Mouse (Mus musculus): ENCODE measurements at regions not wholly inside any gene's neighbourhood (a gene's known extent, or its start where the extent isn't known, plus 50 kb on each side); places are given as distances from the start of the nearest gene placed in this dataset.

- DNase-seq (ENCODE audit: low spot score in 2 of 2), result peak; percentile 10 to 46
These were observed 211.1 kb downstream of the Xxylt1 start for GRCm38 (mm10) chr16:30870110-30870509.

DNA sequence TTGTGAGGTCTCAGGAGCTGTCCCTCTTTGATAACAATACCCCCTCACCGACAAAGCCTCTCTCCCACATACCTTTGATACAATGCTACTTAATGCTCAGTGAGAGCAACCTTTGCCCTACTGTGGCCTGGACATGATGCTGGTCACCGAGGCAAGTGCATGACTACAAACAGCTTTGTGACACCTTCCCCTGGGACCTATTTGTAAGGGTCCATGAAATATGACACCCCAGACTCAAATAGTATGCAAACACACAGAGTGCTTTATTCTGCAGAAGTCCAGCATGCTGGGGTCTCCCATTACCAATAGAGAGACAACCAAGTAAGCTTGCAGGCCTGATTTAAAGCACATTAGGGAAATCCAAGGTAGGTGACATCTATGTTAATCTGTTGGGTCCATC lies 210.6 kb downstream of the Xxylt1 start:
- DNase-seq (ENCODE audit: low spot score in 2 of 2), result no peak

DNA sequence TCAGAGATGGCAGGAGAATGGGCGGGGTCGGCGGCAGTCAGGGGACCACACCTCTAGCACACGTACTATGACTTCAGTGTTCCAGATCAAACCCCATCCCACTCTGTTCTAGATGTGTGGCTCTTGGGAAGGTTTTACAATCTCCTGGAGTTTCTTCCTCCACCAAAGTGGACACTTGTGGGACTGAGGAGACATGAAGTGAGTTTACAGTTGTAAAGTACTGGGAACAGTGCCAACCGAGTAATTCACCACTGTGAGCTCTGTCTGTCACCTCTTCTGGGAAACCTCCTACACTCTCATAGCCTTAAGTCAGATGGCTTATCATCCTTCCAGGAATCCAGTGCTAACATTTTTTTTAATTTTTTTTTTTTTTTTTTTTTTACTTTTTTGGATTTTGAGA lies 209.1 kb downstream of the Xxylt1 start:
- no peak for DNase-seq (ENCODE audit: low spot score in 2 of 2)

GRCm38 (mm10) chr16:30873493-30874211 lies 207.6 kb downstream of the Xxylt1 start:
- no peak for DNase-seq (ENCODE audit: low spot score in 2 of 2)

DNA sequence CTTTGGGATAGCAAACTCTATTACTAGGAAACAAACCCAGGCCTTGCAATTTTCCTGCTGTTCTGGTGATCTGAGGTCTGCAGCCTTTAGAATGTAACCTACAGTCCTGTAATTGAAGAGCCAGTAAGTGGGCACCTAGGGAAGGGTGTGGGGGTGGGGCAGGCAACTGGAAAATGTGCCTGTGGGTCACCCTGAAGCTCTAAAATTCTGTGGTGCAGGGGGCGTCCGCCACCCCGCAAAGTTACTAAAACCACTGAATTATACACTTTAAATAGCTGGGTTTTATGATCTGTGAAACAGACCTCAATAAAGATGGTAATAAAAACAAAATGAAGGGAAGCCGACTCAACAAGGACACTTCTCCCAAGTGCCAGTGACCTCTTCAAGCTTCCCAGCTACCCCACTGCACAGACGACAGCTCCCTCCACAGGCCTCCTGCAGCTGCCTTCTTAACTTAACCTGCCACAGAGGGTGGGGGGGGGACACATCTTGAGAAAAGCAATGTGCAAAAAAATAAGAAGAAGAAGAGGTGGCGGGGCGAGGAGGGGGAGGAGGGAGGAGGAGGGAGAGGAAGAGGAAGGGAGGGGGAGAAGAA lies 205.9 kb downstream of the Xxylt1 start:
- no peak for DNase-seq (ENCODE audit: low spot score in 2 of 2)

DNA sequence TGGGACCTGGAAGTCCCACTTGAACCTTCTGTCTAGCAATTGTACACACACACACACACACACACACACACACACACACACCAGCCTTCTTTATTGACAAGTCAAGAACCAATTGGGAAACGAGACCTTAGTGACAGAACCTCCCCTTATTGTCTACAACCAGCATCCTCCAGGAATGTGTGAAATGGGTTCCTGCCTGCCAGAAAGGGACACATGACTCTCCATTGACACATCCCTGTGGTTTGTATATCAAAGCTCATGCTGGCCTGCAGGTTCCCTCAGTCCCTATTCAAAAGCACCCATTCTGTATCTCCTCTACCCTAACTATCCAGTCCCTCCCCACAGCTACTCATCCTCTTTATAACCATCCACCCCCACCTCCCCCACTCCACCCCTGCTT lies 202.4 kb downstream of the Xxylt1 start:
- no peak for DNase-seq (ENCODE audit: low spot score in 2 of 2)

DNA sequence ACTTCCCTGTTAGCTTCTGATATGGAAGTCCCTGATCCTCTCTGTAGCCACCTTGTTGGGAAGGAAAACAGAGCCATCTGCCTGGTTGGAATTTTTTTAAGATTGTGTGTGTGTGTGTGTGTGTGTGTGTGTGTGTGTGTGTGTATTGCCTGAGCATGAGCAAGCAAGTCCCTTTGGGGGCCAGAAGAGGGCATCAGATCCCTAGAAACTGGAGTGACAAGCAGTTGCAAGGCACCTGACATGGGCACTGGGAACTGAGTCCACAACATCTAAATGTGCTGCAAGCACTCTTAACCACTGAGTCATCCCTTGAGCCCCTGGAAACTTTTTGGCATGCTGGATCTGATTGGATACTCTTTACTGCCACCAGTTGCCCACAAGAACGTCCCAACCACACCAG lies 201.4 kb downstream of the Xxylt1 start:
- no peak for DNase-seq (ENCODE audit: low spot score in 2 of 2)

DNA sequence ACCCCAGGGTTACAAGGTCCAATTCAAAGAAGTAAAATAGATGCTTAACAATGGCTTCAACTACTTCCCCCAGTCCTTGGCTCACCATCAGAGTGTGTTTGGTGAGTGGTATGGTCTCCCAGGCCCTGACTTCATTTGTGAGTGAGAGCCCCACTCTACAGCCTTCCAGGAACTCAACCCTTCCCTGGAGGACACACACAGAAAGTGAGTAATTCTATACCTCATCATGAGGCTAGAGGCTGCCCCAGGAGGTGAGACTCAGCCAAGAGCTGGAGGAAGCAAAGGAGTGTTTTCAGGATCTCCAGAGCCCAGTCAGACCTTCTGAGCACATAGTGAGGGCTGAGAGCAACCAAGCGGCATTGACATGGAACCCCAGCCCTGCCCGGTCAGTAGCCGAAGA lies 200.6 kb downstream of the Xxylt1 start:
- no peak for DNase-seq (ENCODE audit: low spot score in 2 of 2)

DNA sequence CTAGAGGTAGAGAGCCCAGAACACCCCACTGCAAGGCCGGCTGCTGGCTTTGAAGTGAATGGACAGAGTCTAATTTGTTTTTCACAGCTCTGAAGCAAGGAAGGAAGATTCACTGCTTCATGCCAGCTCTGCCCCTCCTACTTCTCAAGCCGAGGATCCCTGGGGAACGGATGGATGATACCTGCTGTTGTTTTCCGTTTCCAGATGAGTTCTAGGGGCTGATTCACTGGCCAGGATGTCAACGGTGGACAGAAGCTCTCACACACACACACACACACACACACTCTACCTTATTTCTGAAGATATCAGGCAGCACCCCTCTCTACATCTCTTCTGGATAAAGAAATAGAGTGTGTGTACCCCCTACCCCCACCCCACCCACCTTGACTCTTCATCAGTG lies 200.0 kb downstream of the Xxylt1 start:
- no peak for DNase-seq (ENCODE audit: low spot score in 2 of 2)

- no peak for DNase-seq (ENCODE audit: low spot score in 2 of 2)
These were observed 197.6 kb downstream of the Xxylt1 start for GRCm38 (mm10) chr16:30883490-30884188.

- DNase-seq (ENCODE audit: low spot score in 2 of 2), result no peak
These were observed 197.1 kb downstream of the Xxylt1 start for GRCm38 (mm10) chr16:30884189-30884551.

DNA sequence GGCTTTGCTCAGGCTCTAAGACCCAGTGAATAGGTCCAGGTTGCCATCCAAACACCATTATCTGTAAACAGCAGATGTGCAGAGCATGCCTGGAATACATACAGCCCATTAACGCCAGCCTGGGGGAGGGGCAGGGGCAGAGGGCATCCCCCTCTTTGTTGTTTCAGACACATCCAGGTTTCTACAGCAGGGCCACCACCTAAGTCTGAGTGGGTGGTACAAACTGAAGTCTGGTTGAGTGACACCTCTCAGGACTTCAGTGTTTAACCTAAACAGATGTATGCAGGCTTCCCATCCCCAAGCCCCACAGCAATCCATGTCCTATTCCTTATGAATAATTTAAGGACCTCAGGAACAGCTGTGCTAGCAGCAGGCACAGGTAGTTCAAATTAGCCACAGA lies 194.2 kb downstream of the Xxylt1 start:
- DNase-seq (ENCODE audit: low spot score in 2 of 2), result no peak

DNA sequence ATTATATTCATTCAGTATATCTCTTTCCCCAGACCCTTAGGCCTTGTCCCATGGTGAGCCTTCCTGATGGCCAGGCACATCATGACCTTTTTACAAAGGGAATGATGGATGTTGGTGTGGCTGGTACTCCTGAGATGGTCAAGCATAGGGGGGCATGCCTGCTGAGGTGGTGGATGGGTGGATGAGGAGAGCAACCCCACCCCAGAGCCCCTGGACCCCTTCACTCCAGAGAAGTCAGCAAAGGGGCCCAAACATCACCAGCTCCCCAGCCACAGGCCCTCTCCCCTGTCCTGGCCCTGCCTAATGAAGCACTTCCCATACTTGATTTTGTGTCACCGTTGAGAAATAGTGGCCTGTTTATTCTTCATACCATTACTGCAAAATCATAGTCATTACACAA lies 193.7 kb downstream of the Xxylt1 start:
- no peak for DNase-seq (ENCODE audit: low spot score in 2 of 2)

DNA sequence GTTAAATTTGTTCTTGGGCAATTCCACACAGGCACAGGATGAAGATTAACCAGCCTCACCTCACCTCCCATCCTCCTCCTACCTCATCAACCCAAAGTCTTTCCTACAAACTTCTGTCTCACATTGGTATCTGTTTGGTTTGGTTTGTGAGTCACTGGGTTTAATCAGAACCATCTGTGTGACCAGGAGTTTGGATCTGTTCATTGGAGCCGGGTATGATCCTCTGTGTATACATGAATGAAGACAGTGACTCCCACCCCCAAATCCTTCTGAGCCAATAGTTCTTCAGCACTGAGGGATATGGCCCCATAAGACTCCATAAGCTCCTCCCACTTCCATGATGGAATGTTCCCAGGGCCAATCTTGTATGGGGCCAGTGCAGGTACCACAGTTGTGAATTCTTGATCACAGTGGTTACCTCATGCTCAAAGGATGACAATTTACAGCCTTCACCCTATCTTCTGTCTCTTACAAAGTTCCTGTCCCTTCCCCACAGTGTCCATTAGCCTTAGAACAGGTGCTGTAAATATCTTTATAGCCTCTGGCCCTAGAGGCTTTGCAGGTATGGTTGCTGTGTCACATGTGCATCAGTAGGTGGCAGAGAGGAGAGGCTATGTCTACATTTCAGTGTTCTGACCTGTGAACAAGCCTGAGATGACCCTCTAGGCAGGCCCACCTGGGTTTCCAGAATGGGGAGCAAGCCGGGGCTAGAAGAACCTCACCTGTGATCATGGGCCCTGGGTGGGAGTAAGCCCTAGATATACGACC lies 192.5 kb downstream of the Xxylt1 start:
- no peak for DNase-seq (ENCODE audit: low spot score in 2 of 2)

DNA sequence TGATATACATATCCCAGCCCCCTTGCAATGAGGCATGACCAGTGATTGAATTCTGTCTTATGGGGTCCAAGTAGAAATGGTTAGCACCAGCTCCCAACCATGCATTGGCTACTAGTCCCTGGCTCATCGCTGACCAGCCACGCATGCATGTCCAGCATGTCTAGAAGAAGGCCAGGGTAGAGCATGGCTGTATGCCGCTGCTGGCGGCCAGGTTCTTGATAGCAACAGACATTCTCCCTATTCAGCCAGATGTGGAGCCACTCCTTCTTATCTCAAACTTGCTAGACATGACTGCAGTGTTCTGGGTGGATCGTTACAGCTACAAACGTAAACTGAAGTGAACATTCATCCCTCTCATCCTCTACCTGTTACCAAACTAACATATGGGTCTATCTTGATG lies 188.6 kb downstream of the Xxylt1 start:
- DNase-seq (ENCODE audit: low spot score in 2 of 2), result no peak

DNA sequence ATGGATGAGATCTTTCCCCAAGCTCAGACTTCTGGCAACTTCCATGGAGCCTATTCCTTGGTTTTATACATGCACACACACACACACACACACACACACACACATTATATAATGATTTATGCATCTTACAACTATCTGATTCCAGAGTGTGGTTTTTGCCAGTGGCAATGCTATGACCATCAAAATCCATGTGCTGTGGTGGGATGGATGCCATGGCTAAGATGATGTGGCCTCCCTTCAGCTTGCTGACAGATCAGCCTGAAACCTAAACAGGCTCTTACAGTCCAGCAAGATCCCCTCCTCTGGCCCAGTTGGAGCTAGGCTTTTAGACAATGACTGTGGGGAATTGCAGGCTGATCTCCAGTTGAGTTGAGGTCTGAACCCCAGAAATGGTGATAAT lies 187.1 kb downstream of the Xxylt1 start:
- no peak for DNase-seq (ENCODE audit: low spot score in 2 of 2)

DNA sequence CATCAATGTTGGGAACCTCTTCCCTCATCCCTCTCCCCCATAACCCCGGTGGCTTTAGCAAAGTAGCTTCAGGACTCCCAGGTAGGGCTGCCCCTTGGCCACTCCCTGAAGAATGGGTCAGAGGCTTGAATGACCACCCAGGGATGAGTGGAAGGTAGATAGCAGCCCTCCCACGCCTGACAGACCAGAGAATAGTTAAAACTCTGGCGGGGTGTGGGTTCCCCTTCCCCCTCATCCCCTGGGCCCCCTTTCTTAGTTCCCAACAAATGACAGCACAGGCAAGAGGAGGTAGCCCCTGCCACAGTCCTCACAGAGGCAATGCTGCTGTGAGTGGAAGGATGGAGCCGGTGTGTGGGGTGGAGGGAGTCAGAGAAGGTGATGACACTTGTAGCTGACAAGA lies 186.2 kb downstream of the Xxylt1 start:
- no peak for DNase-seq (ENCODE audit: low spot score in 2 of 2)

- DNase-seq (ENCODE audit: low spot score in 2 of 2), result no peak
These were observed 183.9 kb downstream of the Xxylt1 start for GRCm38 (mm10) chr16:30897371-30897770.

DNA sequence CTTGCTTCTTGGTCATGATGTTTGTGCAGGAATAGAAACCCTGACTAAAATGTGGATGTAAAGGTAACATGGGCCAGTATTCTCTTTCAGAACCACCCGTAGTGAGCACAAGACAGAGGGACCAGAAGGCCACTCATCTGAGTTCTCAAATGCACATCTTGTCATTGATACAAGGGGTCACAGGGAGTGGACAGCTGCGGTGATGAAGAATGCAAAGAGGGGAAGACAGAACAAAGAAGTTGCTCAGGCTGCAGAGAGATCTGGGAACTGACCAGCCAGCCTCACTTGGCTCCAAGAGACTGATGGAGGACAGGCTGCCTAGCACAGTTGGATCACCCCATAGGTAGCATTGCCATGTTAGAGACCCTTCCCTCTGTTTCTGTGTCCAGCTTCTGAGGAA lies 181.1 kb downstream of the Xxylt1 start:
- no peak for DNase-seq (ENCODE audit: low spot score in 2 of 2)

GRCm38 (mm10) chr16:30901309-30901708 lies 179.9 kb downstream of the Xxylt1 start:
- no peak for DNase-seq (ENCODE audit: low spot score in 2 of 2)

Data from adrenal gland, postnatal 4 days (tissue).